In the genomic region with DNA sequence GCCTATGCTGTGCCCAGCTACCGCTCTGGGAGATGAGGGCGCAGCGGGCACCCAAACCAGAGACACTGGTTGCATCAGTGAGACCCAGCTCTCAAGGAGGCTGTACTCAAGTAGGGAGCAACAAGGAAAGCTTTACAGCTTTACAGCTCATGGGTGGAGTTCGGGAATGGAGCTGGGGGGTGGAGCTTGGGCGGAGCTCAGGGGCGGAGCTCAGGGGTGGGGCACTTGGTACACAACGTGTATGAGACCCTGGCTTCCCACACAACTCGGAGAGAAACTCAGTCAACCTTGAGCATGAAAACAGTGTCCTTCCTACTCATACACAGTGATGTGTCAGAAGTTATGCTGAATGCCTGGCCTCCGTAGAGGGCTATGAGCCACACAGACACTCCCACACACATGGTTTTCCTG, we compare ENCODE assay signal across 10 mouse cellular contexts. TPM values are rescaled to one million over a fixed set of nuclear protein-coding genes. Genes with fewer than 3 reads are reported as not detected.
DNase-seq lines count a peak whose midpoint lies in the region; ATAC-seq and TF ChIP-seq lines count a peak whose summit lies in the region.
"Had no signal": no experiment of that assay in that cellular context is flagged by ENCODE, and none has a peak within 500 bp of the region (broad histone marks: within the 10 kb centered on the region; RNA-seq: fewer than 3 reads in every experiment).

No protein-coding gene starts in this region.

- H3K9ac ChIP-seq in kidney, embryonic 16.5 days (replicated peaks; ENCODE audit: low read length) = no peak overlapping the region
- no peak overlapping the region for H3K9ac ChIP-seq in ES-E14 (ENCODE audit: insufficient read depth, low read depth, low read length, poor library complexity, severe bottlenecking)
- no peak overlapping the region for H3K9ac ChIP-seq in liver, embryonic 11.5 days (ENCODE audit: low read depth, low read length)
- H3K9ac ChIP-seq in hindbrain, postnatal 0 days (replicated peaks; ENCODE audit: low read length) = no peak overlapping the region

- ATAC-seq in kidney, embryonic 16.5 days (ENCODE audit: low FRiP score, low TSS enrichment) = peak; percentile 46
- 0 out of 2 replicates have a peak, but pooled peaks have one; percentile 21 for ATAC-seq in liver, embryonic 11.5 days (replicated peaks; ENCODE audit: low FRiP score)
- ATAC-seq in hindbrain, postnatal 0 days = no peak
- ATAC-seq: inflammation-experienced regulatory T-cells, adult 6 months had no signal

- no peak overlapping the region for H3K27ac ChIP-seq in kidney, embryonic 16.5 days (ENCODE audit: low read length)
- no peak overlapping the region for H3K27ac ChIP-seq in ES-E14 (ENCODE audit: insufficient read depth, low read depth, low read length, poor library complexity, severe bottlenecking)
- no peak overlapping the region for H3K27ac ChIP-seq in liver, embryonic 11.5 days (ENCODE audit: low read depth, low read length)
- no peak overlapping the region for H3K27ac ChIP-seq in hindbrain, postnatal 0 days

- no peaks in the 10 kb centered on the region for H3K27me3 ChIP-seq in kidney, embryonic 16.5 days (ENCODE audit: insufficient read depth, low read length)
- H3K27me3 ChIP-seq in liver, embryonic 11.5 days (replicated peaks; ENCODE audit: control insufficient read depth, insufficient read depth, low read length) = no peaks in the 10 kb centered on the region
- H3K27me3 ChIP-seq in hindbrain, postnatal 0 days (ENCODE audit: insufficient read depth, low read length) = no peaks in the 10 kb centered on the region

- H3K4me3 ChIP-seq in kidney, embryonic 16.5 days (ENCODE audit: low read length) = no peak overlapping the region
- H3K4me3 ChIP-seq in ES-E14 (ENCODE audit: insufficient read depth in 1 of 2, low read depth in 1 of 2, low read length in 2 of 2, poor library complexity in 1 of 2, severe bottlenecking in 1 of 2) = peak overlapping the region in 1 of 2 experiments; percentile 47; a peak in 3 of 4 replicates
- no peak overlapping the region for H3K4me3 ChIP-seq in liver, embryonic 11.5 days (ENCODE audit: low read depth, low read length)
- no peak overlapping the region for H3K4me3 ChIP-seq in hindbrain, postnatal 0 days (ENCODE audit: low read length)

- no peak for DNase-seq in kidney, adult 9 months
- DNase-seq in ES-E14 (ENCODE audit: low read depth, low spot score) = peak; percentile 71
- peak; percentile 84 for DNase-seq in adrenal gland, postnatal 14 days
- DNase-seq in liver, embryonic 11.5 days (ENCODE audit: low spot score) = no peak
- DNase-seq in frontal cortex, postnatal 14 days (ENCODE audit: low spot score in 2 of 2) = no peak
- DNase-seq in hindbrain, postnatal 0 days (ENCODE audit: low spot score) = no peak
- no peak for DNase-seq in left cerebral cortex, adult 8-10 months (ENCODE audit: low spot score in 2 of 2)
- DNase-seq: cerebellum, adult 18-20 months had no signal

- no peak for TF ChIP-seq CTCF in hindbrain, postnatal 0 days (IDR thresholded peaks at IDR 0.05; ENCODE audit: low read depth)

- WGBS in kidney, embryonic 16.5 days = 26% methylated on average over 9 of the region's 9 CpGs
- WGBS in liver, embryonic 11.5 days = 53% methylated on average over 9 of the region's 9 CpGs
- WGBS in hindbrain, postnatal 0 days = 40% methylated on average over 9 of the region's 9 CpGs

- H3K4me2 ChIP-seq in kidney, embryonic 16.5 days (replicated peaks; ENCODE audit: low read depth, low read length) = peak overlapping the region; percentile 29
- no peak overlapping the region for H3K4me2 ChIP-seq in liver, embryonic 11.5 days
- H3K4me2 ChIP-seq in hindbrain, postnatal 0 days (ENCODE audit: low read depth, low read length) = no peak overlapping the region

- H3K36me3 ChIP-seq in kidney, embryonic 16.5 days (ENCODE audit: insufficient read depth, low read length) = no peaks in the 10 kb centered on the region
- H3K36me3 ChIP-seq in ES-E14 (ENCODE audit: control insufficient read depth, insufficient read depth, low read length, poor library complexity, severe bottlenecking) = no peaks in the 10 kb centered on the region
- H3K36me3 ChIP-seq in liver, embryonic 11.5 days (ENCODE audit: control insufficient read depth, insufficient read depth, low read length) = no peaks in the 10 kb centered on the region
- H3K36me3 ChIP-seq in hindbrain, postnatal 0 days (ENCODE audit: insufficient read depth, low read length) = no peaks in the 10 kb centered on the region

- peaks cover 27% of the 10 kb centered on the region for H3K4me1 ChIP-seq in kidney, embryonic 16.5 days (ENCODE audit: insufficient read depth, low read length)
- peaks cover 14 to 40% of the 10 kb centered on the region in 2 experiments for H3K4me1 ChIP-seq in ES-E14 (ENCODE audit: control insufficient read depth in 2 of 2, insufficient read depth in 2 of 2, low read length in 2 of 2, poor library complexity in 1 of 2)
- H3K4me1 ChIP-seq in liver, embryonic 11.5 days (replicated peaks; ENCODE audit: control insufficient read depth, insufficient read depth, low read length) = peaks cover 7% of the 10 kb centered on the region
- H3K4me1 ChIP-seq in hindbrain, postnatal 0 days (ENCODE audit: insufficient read depth, low read length) = 0 out of 2 replicates have a peak, but pooled peaks cover 10% of the 10 kb centered on the region

- in situ Hi-C loops in ES-E14 (cut with MboI; ENCODE audit: low sequenced_read_pairs in 2 of 2, unreplicated experiment in 2 of 2) = no loop called here

- no peaks in the 10 kb centered on the region for H3K9me3 ChIP-seq in kidney, embryonic 16.5 days (ENCODE audit: low read length)
- H3K9me3 ChIP-seq in ES-E14 (ENCODE audit: control insufficient read depth, insufficient read depth, low read depth, low read length) = no peaks in the 10 kb centered on the region
- no peaks in the 10 kb centered on the region for H3K9me3 ChIP-seq in liver, embryonic 11.5 days (ENCODE audit: control insufficient read depth, low read length)
- no peaks in the 10 kb centered on the region for H3K9me3 ChIP-seq in hindbrain, postnatal 0 days (ENCODE audit: low read length)

TF ChIP-seq in ES-E14, 5 proteins besides CTCF, POLR2A, EP300 and RAD21:
- TF ChIP-seq HCFC1 (IDR thresholded peaks at IDR 0.05; ENCODE audit: borderline replicate concordance, insufficient read depth, low read length) (no peak), ZNF384 (IDR thresholded peaks at IDR 0.05; ENCODE audit: low read depth, low read length) (no peak), ZC3H11A (IDR thresholded peaks at IDR 0.05; ENCODE audit: borderline replicate concordance, low read depth, low read length) (no peak), MAFK (IDR thresholded peaks at IDR 0.05; ENCODE audit: insufficient read depth, low read depth, low read length) (no peak), CHD2 (IDR thresholded peaks at IDR 0.05; ENCODE audit: low read depth, low read length) (no peak)

RNA-seq across cellular contexts. Expression of gene Casc1, which starts 35.2 kb away (rescaled TPM):
- 0.71 and 0.76 TPM in 2 replicates for polyA plus RNA-seq in kidney, embryonic 16.5 days (2015; fragmentation: Nextera tagmentation; extraction: Ambion mirVana)
- total RNA-seq in ES-E14 (2012; rRNA removed) = 0.80 and 0.85 TPM in 2 replicates
- 0.53 and 0.63 TPM in 2 replicates for total RNA-seq in adrenal gland, postnatal 14 days (2021)
- 0.22 and 0.40 TPM in 2 replicates for polyA plus RNA-seq in liver, embryonic 11.5 days (2014; fragmentation: Nextera tagmentation; extraction: Ambion mirVana)
- 1.5 and 1.7 TPM in 2 replicates for total RNA-seq in hindbrain, postnatal 0 days (2014; rRNA removed)
- polyA plus RNA-seq in hindbrain, postnatal 0 days (2015; fragmentation: Nextera tagmentation; extraction: Ambion mirVana) = 0.80 and 1.2 TPM in 2 replicates
- 1 to 10 TPM; 1.1 to 1.9 (median 1.2) TPM for total RNA-seq in left cerebral cortex, adult 8-10 months (2022)

RNA-seq across cellular contexts. Expression of gene Etfrf1, which starts 35.4 kb away (rescaled TPM):
- 42.4 and 46.0 TPM in 2 replicates for polyA plus RNA-seq in kidney, embryonic 16.5 days (2015; fragmentation: Nextera tagmentation; extraction: Ambion mirVana)
- total RNA-seq in ES-E14 (2012; rRNA removed) = 11.4 and 12.9 TPM in 2 replicates
- 149 and 152 TPM in 2 replicates for total RNA-seq in adrenal gland, postnatal 14 days (2021)
- polyA plus RNA-seq in liver, embryonic 11.5 days (2014; fragmentation: Nextera tagmentation; extraction: Ambion mirVana) = 23.1 and 24.8 TPM in 2 replicates
- 10.9 and 11.8 TPM in 2 replicates for total RNA-seq in hindbrain, postnatal 0 days (2014; rRNA removed)
- polyA plus RNA-seq in hindbrain, postnatal 0 days (2015; fragmentation: Nextera tagmentation; extraction: Ambion mirVana) = 33.5 and 36.3 TPM in 2 replicates
- total RNA-seq in left cerebral cortex, adult 8-10 months (2022) = 10 to 100 TPM; 24.0 to 27.9 (median 26.4) TPM

Comparison
In these comparisons a context has a peak if more than half of its experiments do, and no peak if none do; other contexts are left out.
1. DNase-seq: peak in ES-E14 (single experiment) and adrenal gland, postnatal 14 days (single experiment); none in kidney, adult 9 months (single experiment), liver, embryonic 11.5 days (single experiment), frontal cortex, postnatal 14 days (0 of 2), hindbrain, postnatal 0 days (single experiment) and left cerebral cortex, adult 8-10 months (0 of 2).